Mouse (Mus musculus) hindbrain, embryonic 11.5 days (tissue): ENCODE measurements at regions not wholly inside any gene's neighbourhood (a gene's known extent, or its start where the extent isn't known, plus 50 kb on each side); places are given as distances from the start of the nearest gene placed in this dataset.

Experiments
- ATAC-seq: fragments of 200-750 bp; cut with Nextera tagmentation; 2 replicates; pipeline ENCODE4 v1.8.0; 2017; ENCODE audit warnings: mild to moderate bottlenecking, moderate TSS enrichment, moderate library complexity; ENCODE audit not compliant: low FRiP score
- DNase-seq: peaks from one replicate; pipeline ENCODE4 v3.0.0-alpha.2; 2015; ENCODE audit warnings: low spot score
- H3K27ac ChIP-seq: fragments of 300-500 bp; sonication (generic); 2 replicates; pipeline ENCODE4 v1.5.1; 2014; ENCODE audit warnings: mild to moderate bottlenecking, low read depth, low read length
- H3K27me3 ChIP-seq: fragments of 300-500 bp; sonication (generic); 2 replicates; pipeline ENCODE4 v1.6.1; 2014; ENCODE audit warnings: mild to moderate bottlenecking, low read length, moderate library complexity, mixed read lengths; ENCODE audit not compliant: control insufficient read depth, insufficient read depth
- H3K36me3 ChIP-seq: fragments of 300-500 bp; sonication (generic); 2 replicates; pipeline ENCODE4 v1.6.1; 2014; ENCODE audit warnings: mild to moderate bottlenecking, low read length, moderate library complexity, mixed read lengths; ENCODE audit not compliant: control insufficient read depth, insufficient read depth
- H3K4me1 ChIP-seq: fragments of 300-500 bp; sonication (generic); replicated peaks from 2 replicates; pipeline ENCODE4 v1.6.1; 2014; ENCODE audit warnings: low read length, mixed read lengths; ENCODE audit not compliant: control insufficient read depth, insufficient read depth
- H3K4me2 ChIP-seq: fragments of 300-500 bp; sonication (generic); replicated peaks from 2 replicates; pipeline ENCODE4 v1.6.1; 2014; ENCODE audit warnings: mild to moderate bottlenecking, low read depth, low read length
- H3K4me3 ChIP-seq: fragments of 300-500 bp; sonication (generic); 2 replicates; pipeline ENCODE4 v1.5.1; 2014; ENCODE audit warnings: low read depth, low read length
- H3K9ac ChIP-seq: fragments of 300-500 bp; sonication (generic); 2 replicates; pipeline ENCODE4 v1.6.1; 2014; ENCODE audit warnings: low read depth, low read length
- H3K9me3 ChIP-seq: fragments of 300-500 bp; sonication (generic); 2 replicates; pipeline ENCODE4 v1.6.1; 2016; ENCODE audit warnings: low read length; ENCODE audit not compliant: control insufficient read depth
- WGBS: fragments of 180-500 bp; shearing (Covaris S2); extraction: QIAGEN DNeasy Blood & Tissue Kit; methylation state at CpG from one replicate; pipeline ENCODE4 v1.1.7; 2014; 5-methylcytosine and 5-hydroxymethylcytosine counted together

DNA sequence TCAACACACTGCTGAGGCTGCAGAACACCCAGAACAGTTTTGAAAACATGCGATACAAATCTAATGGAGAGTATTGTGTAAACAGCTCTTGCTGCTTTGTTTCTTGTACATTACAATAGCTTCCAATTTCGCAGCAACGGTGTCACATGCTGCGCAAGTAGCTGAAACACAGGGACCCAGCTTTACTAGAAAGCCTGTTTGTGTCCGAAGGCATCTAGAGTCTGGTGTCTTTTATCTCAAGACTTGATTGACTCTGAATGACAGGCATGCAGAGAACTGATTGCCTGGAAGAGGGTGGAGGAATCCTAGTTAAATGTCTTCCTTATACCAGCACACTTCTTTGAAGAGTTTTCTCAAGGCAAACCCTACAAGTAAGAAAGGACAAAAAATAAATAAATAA lies 66.1 kb upstream of the Fgf10 start:
- no peak for DNase-seq
- Histone ChIP-seq H3K9me3 (no peaks in the 10 kb centered on the region), H3K27me3 (no peaks in the 10 kb centered on the region), H3K4me1 (no peaks in the 10 kb centered on the region), H3K4me2 (no peak overlapping the region), H3K36me3 (no peaks in the 10 kb centered on the region), H3K4me3 (no peak overlapping the region), H3K9ac (no peak overlapping the region), H3K27ac (no peak overlapping the region)
- 44% methylated on average over 5 of the region's 5 CpGs for WGBS
- ATAC-seq: no peak

DNA sequence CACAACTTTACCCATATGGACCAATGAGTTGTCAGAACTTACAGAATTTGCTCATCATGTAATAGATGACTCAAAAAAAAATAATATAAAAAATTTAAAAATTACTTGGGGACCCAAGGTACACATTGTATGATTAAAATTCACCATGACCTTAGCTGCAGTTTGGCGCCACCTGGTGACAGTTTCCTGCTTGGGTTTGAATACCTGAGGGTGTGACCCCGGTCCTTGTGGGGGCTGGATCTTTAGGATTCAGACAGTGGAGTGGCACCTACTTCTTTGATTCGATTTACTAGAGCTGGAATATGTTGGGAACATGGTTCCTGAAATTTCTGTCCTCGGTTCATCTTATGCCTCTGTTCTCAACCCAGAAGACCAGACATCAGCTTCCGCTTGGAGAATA lies 72.7 kb upstream of the Fgf10 start:
- Histone ChIP-seq H3K36me3 (no peaks in the 10 kb centered on the region), H3K27ac (no peak overlapping the region), H3K9ac (no peak overlapping the region), H3K4me3 (no peak overlapping the region), H3K4me2 (no peak overlapping the region), H3K27me3 (no peaks in the 10 kb centered on the region), H3K4me1 (no peaks in the 10 kb centered on the region), H3K9me3 (no peaks in the 10 kb centered on the region)
- no peak for DNase-seq
- no peak for ATAC-seq
- 66% methylated on average over 5 of the region's 5 CpGs for WGBS

DNA sequence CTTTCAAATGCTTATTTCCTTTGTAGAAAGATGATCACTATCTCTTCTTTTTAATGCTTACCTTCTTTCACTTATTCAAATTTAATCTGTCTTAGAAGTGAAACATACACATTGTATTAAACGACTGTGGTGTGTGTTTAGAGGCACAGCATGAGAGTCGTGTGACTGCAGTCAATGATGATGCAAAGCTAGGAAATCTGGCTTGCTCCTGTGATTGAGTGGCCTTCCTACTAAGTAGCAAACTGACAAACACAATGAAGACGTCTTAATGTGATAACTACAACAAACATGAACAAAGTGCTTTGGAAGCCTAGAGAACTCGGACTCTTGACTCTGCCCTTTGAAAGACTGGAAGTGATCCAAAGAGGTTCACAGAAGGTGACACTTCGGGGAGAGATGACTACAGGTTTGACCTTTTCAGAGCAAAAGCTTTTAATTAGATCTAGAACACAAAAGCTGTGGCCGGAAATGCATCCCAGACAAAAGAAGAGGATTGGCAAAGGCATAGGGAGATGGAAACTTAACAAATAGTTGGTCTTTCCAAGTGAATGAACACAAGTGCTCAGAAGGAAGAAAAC lies 73.3 kb upstream of the Fgf10 start:
- Histone ChIP-seq H3K9ac (no peak overlapping the region), H3K4me2 (no peak overlapping the region), H3K36me3 (no peaks in the 10 kb centered on the region), H3K27ac (no peak overlapping the region), H3K9me3 (no peaks in the 10 kb centered on the region), H3K4me1 (no peaks in the 10 kb centered on the region), H3K4me3 (no peak overlapping the region), H3K27me3 (no peaks in the 10 kb centered on the region)
- ATAC-seq (no peak), DNase-seq (no peak)
- WGBS: 50% methylated on average over 6 of the region's 6 CpGs

DNA sequence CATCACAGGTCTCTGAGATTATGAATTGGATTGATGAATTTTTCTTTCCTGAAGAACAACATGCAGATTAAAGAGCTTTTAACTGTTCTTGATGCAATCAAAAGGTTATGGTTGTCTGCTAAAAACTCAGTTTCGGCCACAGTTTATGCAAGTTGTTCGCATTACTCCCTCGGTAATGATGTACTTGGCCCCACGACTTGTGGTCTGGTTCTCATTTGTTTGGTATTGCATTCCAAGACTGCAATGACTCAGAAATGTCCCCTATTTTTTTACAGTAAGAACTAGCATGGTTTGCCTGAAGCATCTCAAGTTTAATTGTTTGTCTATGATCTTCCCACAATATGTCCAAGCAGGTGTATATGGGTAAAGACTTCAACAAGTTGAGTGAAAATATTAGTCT lies 77.5 kb upstream of the Fgf10 start:
- 73% methylated on average over 4 of the region's 4 CpGs for WGBS
- no peak for DNase-seq
- Histone ChIP-seq H3K9ac (no peak overlapping the region), H3K27me3 (no peaks in the 10 kb centered on the region), H3K27ac (no peak overlapping the region), H3K4me3 (no peak overlapping the region), H3K4me2 (no peak overlapping the region), H3K36me3 (no peaks in the 10 kb centered on the region), H3K4me1 (no peaks in the 10 kb centered on the region), H3K9me3 (no peaks in the 10 kb centered on the region)
- no peak for ATAC-seq

- no peak overlapping the region for H3K4me3 ChIP-seq
- no peak overlapping the region for H3K9ac ChIP-seq
- ATAC-seq (no peak), DNase-seq (no peak)
- no peaks in the 10 kb centered on the region for H3K27me3 ChIP-seq
- 74% methylated on average over 1 of the region's 1 CpGs for WGBS
- H3K4me1 ChIP-seq: no peaks in the 10 kb centered on the region
- no peaks in the 10 kb centered on the region for H3K36me3 ChIP-seq
- no peak overlapping the region for H3K4me2 ChIP-seq
- no peaks in the 10 kb centered on the region for H3K9me3 ChIP-seq
- H3K27ac ChIP-seq: no peak overlapping the region
Measured at GRCm38 (mm10) chr13:118572555-118572954, 97.0 kb upstream of the Fgf10 start.

DNA sequence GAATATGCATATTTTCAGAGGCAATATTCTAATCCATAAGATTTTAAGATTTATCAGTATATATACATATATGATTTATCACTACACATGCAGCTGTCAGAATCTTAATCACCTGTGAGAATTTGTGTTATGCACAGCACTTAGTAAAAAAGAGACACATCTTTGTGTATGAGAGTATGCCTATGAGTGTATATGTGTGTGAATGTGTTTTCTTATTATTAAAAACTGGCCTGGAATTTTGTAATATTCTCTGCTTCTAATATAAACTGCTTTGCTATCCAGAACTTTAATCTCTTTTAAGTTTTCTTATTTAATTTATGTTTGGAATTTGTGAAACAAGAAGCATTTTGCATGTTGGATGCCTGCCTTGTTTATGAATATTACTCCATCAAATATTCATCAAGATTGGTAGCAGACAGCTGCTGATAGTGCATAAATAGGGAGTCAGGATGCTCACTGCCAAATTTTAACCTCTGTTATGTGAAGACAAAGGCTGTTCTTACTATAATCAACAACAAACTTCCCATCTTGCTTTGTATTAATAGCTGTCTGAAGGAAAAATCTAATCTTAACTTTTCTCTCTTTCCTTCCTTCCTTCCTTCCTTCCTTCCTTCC lies 104.3 kb upstream of the Fgf10 start:
- H3K4me2 ChIP-seq: no peak overlapping the region

DNA sequence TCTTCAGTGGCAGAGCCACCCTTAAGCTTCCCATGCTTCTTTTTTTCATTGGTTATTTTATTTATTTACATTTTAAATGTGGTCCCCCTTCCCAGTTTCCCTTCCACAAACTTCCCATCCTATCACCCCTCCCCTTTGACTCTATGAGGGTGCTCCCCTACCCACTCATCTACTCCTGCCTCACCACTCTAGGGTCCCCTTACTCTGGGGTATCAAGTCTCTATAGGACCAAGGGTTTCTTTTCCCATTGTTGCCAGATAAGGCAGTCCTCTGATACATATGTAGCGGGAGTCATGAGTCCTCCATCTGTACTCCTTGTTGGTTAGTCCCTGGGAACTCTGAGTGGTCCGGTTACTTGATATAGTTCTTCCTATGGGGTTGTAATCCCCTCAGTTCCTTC lies 110.6 kb upstream of the Fgf10 start:
- Histone ChIP-seq H3K27ac (no peak overlapping the region), H3K4me1 (no peaks in the 10 kb centered on the region), H3K9ac (no peak overlapping the region), H3K27me3 (no peaks in the 10 kb centered on the region), H3K36me3 (no peaks in the 10 kb centered on the region), H3K4me2 (no peak overlapping the region), H3K4me3 (no peak overlapping the region), H3K9me3 (no peaks in the 10 kb centered on the region)
- ATAC-seq (no peak; the same call in 1 of the 2 replicates), DNase-seq (no peak)
- WGBS: 91% methylated on average over 2 of the region's 2 CpGs

More for the DNA sequence above, 104.3 kb upstream of the Fgf10 start:
- DNase-seq (no peak), ATAC-seq (no peak)
- Histone ChIP-seq H3K4me1 (no peaks in the 10 kb centered on the region), H3K27ac (no peak overlapping the region), H3K27me3 (no peaks in the 10 kb centered on the region), H3K9me3 (no peaks in the 10 kb centered on the region), H3K9ac (no peak overlapping the region), H3K4me3 (no peak overlapping the region), H3K36me3 (no peaks in the 10 kb centered on the region)

DNA sequence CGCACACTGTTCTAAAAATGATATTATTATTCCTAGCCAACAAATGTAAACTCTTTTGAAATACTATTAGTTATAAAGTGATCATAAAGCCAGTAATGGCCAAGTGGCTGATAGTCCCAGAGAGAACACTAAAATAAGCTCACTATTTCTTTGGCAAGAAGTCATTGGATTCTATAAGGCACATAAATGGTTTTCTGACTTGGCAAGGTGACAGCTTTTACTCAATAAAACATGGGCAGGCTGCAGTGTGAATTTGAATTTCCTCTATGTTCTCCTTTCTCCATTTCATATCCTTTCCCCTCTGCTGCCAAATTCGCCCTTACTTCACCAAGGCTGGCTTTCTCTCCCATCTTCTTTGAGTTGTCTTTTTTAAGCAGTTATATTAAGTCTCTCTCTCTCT lies 117.6 kb upstream of the Fgf10 start:
- 82% methylated on average over 2 of the region's 2 CpGs for WGBS
- Histone ChIP-seq H3K9ac (no peak overlapping the region), H3K4me3 (no peak overlapping the region), H3K36me3 (no peaks in the 10 kb centered on the region), H3K27ac (no peak overlapping the region), H3K4me2 (no peak overlapping the region), H3K4me1 (no peaks in the 10 kb centered on the region), H3K9me3 (no peaks in the 10 kb centered on the region), H3K27me3 (no peaks in the 10 kb centered on the region)
- DNase-seq: no peak
- no peak for ATAC-seq

DNA sequence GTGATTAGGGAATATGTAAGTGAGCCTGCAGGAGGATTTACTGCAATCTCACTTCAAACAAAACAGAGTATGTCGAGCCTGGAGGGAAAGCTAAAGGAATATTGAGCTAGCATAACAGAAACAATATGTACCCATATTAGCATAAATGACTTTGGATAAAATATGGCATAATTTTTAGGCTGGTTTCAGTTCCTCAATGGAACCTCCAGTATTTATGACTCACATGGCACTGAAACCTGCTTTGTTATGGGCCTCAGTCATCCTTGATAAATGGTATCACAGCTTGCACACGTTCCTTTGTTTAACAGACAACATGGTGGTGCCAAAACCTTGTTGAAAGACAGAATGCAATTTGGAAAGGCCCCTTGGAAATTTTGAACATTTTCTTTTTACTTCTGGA lies 130.8 kb upstream of the Fgf10 start:
- no peak for ATAC-seq
- Histone ChIP-seq H3K9ac (no peak overlapping the region), H3K36me3 (no peaks in the 10 kb centered on the region), H3K4me1 (no peaks in the 10 kb centered on the region), H3K27ac (no peak overlapping the region), H3K27me3 (no peaks in the 10 kb centered on the region), H3K9me3 (no peaks in the 10 kb centered on the region), H3K4me2 (no peak overlapping the region), H3K4me3 (no peak overlapping the region)
- 80% methylated on average over 2 of the region's 2 CpGs for WGBS
- DNase-seq: no peak
